Mouse (Mus musculus) stomach, embryonic 15.5 days (tissue): ENCODE measurements around the gene Rab40c. TPM values are rescaled to one million over a fixed set of nuclear protein-coding genes. Genes with fewer than 3 reads are reported as not detected.

ENCODE experiments used
- ATAC-seq: fragments of 200-750 bp; cut with Nextera tagmentation; 2 replicates; pipeline ENCODE4 v1.8.0; 2017; ENCODE audit warnings: low read depth, moderate number of reproducible peaks, moderate TSS enrichment; ENCODE audit not compliant: insufficient read depth, low FRiP score
- H3K27ac ChIP-seq: fragments of 300-500 bp; sonication (generic); 2 replicates; pipeline ENCODE4 v1.5.1; 2015; ENCODE audit warnings: mild to moderate bottlenecking, inconsistent platforms
- H3K27me3 ChIP-seq: fragments of 300-500 bp; sonication (generic); replicated peaks from 2 replicates; pipeline ENCODE4 v1.6.1; 2015; ENCODE audit warnings: inconsistent platforms
- H3K36me3 ChIP-seq: fragments of 300-500 bp; sonication (generic); 2 replicates; pipeline ENCODE4 v1.6.1; 2015; ENCODE audit warnings: inconsistent platforms
- H3K4me1 ChIP-seq: fragments of 300-500 bp; sonication (generic); 2 replicates; pipeline ENCODE4 v1.6.1; 2015; ENCODE audit warnings: inconsistent platforms
- H3K4me2 ChIP-seq: fragments of 300-500 bp; sonication (generic); 2 replicates; pipeline ENCODE4 v1.6.1; 2015; ENCODE audit warnings: mild to moderate bottlenecking, inconsistent platforms
- H3K4me3 ChIP-seq: fragments of 300-500 bp; sonication (generic); replicated peaks from 2 replicates; pipeline ENCODE4 v1.5.1; 2015; ENCODE audit warnings: inconsistent platforms
- H3K9ac ChIP-seq: fragments of 300-500 bp; sonication (generic); 2 replicates; pipeline ENCODE4 v1.6.1; 2015; ENCODE audit warnings: inconsistent platforms
- H3K9me3 ChIP-seq: fragments of 300-500 bp; sonication (generic); 2 replicates; pipeline ENCODE4 v1.6.1; 2016; ENCODE audit warnings: inconsistent platforms
- WGBS: fragments of 180-500 bp; shearing (Covaris S2); methylation state at CpG from one replicate; pipeline ENCODE4 v1.1.7; 2015; 5-methylcytosine and 5-hydroxymethylcytosine counted together
- polyA plus RNA-seq: library from polyadenylated mRNA; unstranded; fragments of >200 nt; fragmentation: Nextera tagmentation; extraction: Ambion mirVana; gene quantifications from 2 replicates; pipeline ENCODE4 v1.2.1, GENCODE M21; 2015

Gene Rab40c
- polyA plus RNA-seq, 1 experiment from 2014 or later = 27.3 TPM

GRCm38 (mm10) chr17:25955736-25956135 lies 36.2 kb upstream of the Rab40c start:
- Histone ChIP-seq H3K27me3 (peaks cover 29% of the 10 kb centered on the region), H3K4me3 (no peak overlapping the region), H3K9ac (no peak overlapping the region), H3K4me1 (peaks cover 12% of the 10 kb centered on the region), H3K36me3 (peaks cover 11% of the 10 kb centered on the region; the same call in 1 of the 2 replicates), H3K9me3 (no peaks in the 10 kb centered on the region), H3K4me2 (no peak overlapping the region), H3K27ac (no peak overlapping the region)
- ATAC-seq = no peak
- WGBS = 40% methylated on average over 3 of the region's 3 CpGs

GRCm38 (mm10) chr17:25954671-25955070 lies 35.1 kb upstream of the Rab40c start:
- H3K27ac ChIP-seq = no peak overlapping the region
- no peaks in the 10 kb centered on the region for H3K9me3 ChIP-seq
- no peak overlapping the region for H3K4me3 ChIP-seq
- no peak overlapping the region for H3K9ac ChIP-seq
- WGBS = 91% methylated on average over 1 of the region's 2 CpGs
- H3K4me2 ChIP-seq = no peak overlapping the region
- peaks cover 38% of the 10 kb centered on the region for H3K27me3 ChIP-seq
- H3K36me3 ChIP-seq = 0 out of 2 replicates have a peak, but pooled peaks cover 2% of the 10 kb centered on the region
- H3K4me1 ChIP-seq = peaks cover 12% of the 10 kb centered on the region
- ATAC-seq = no peak

- Histone ChIP-seq H3K27ac (no peak overlapping the region), H3K27me3 (peaks cover 38% of the 10 kb centered on the region), H3K9ac (no peak overlapping the region), H3K4me2 (no peak overlapping the region), H3K4me3 (no peak overlapping the region), H3K36me3 (no peaks in the 10 kb centered on the region), H3K4me1 (peaks cover 12% of the 10 kb centered on the region), H3K9me3 (no peaks in the 10 kb centered on the region)
- no peak for ATAC-seq
- 80% methylated on average over 5 of the region's 5 CpGs for WGBS
These were observed 33.6 kb upstream of the Rab40c start for GRCm38 (mm10) chr17:25953161-25953560.

GRCm38 (mm10) chr17:25951803-25952623 lies 32.5 kb upstream of the Rab40c start, which contains the start of gene A930017K11Rik:
TSS of gene A930017K11Rik (minus strand) at chr17:25952565.
- H3K9ac ChIP-seq = peak within 1 kb of the TSS; percentile 9; the same call in 1 of the 2 replicates
- peaks cover 38% of the 10 kb centered on the region for H3K27me3 ChIP-seq
- peak; percentile 21; the same call in 1 of the 2 replicates for ATAC-seq
- no peak within 1 kb of the TSS for H3K27ac ChIP-seq
- H3K4me1 ChIP-seq = peaks cover 12% of the 10 kb centered on the region
- peak within 1 kb of the TSS; percentile 41 for H3K4me3 ChIP-seq
- no peaks in the 10 kb centered on the region for H3K9me3 ChIP-seq
- 2% methylated on average over 57 of the region's 58 CpGs for WGBS
- H3K4me2 ChIP-seq = peak within 1 kb of the TSS; percentile 85
- H3K36me3 ChIP-seq = no peaks in the 10 kb centered on the region

- H3K9me3 ChIP-seq = no peaks in the 10 kb centered on the region
- H3K9ac ChIP-seq = 0 out of 2 replicates have a peak overlapping the region, but pooled peaks have one; percentile 9
- H3K36me3 ChIP-seq = no peaks in the 10 kb centered on the region
- WGBS = under 1% methylated on average over 33 of the region's 33 CpGs
- ATAC-seq = peak; percentile 29; the same call in 1 of the 2 replicates
- H3K4me3 ChIP-seq = peak overlapping the region; percentile 41
- H3K27ac ChIP-seq = no peak overlapping the region
- peak overlapping the region; percentile 85 for H3K4me2 ChIP-seq
- peaks cover 38% of the 10 kb centered on the region for H3K27me3 ChIP-seq
- H3K4me1 ChIP-seq = peaks cover 12% of the 10 kb centered on the region
These were observed 31.8 kb upstream of the Rab40c start for GRCm38 (mm10) chr17:25951225-25951802.

GRCm38 (mm10) chr17:25950706-25951105 lies 31.2 kb upstream of the Rab40c start:
- Histone ChIP-seq H3K4me3 (no peak overlapping the region), H3K27ac (no peak overlapping the region), H3K9me3 (no peaks in the 10 kb centered on the region), H3K36me3 (no peaks in the 10 kb centered on the region), H3K27me3 (peaks cover 38% of the 10 kb centered on the region), H3K9ac (no peak overlapping the region), H3K4me2 (no peak overlapping the region), H3K4me1 (peaks cover 12% of the 10 kb centered on the region)
- WGBS = 0% methylated on average over 3 of the region's 3 CpGs
- no peak for ATAC-seq

- Histone ChIP-seq H3K27me3 (peaks cover 38% of the 10 kb centered on the region), H3K9me3 (no peaks in the 10 kb centered on the region), H3K4me3 (no peak overlapping the region), H3K27ac (no peak overlapping the region), H3K36me3 (no peaks in the 10 kb centered on the region), H3K9ac (no peak overlapping the region), H3K4me1 (peaks cover 12% of the 10 kb centered on the region), H3K4me2 (no peak overlapping the region)
- ATAC-seq = no peak
- 71% methylated on average over 5 of the region's 5 CpGs for WGBS
These were observed 30.5 kb upstream of the Rab40c start for GRCm38 (mm10) chr17:25949981-25950380.

GRCm38 (mm10) chr17:25948051-25948450 lies 28.5 kb upstream of the Rab40c start:
- H3K4me1 ChIP-seq = peaks cover 12% of the 10 kb centered on the region
- H3K27ac ChIP-seq = no peak overlapping the region
- H3K4me3 ChIP-seq = no peak overlapping the region
- H3K36me3 ChIP-seq = no peaks in the 10 kb centered on the region
- H3K9ac ChIP-seq = no peak overlapping the region
- H3K4me2 ChIP-seq = no peak overlapping the region
- ATAC-seq = no peak
- WGBS = 82% methylated on average over 8 of the region's 8 CpGs
- H3K9me3 ChIP-seq = no peaks in the 10 kb centered on the region
- peaks cover 31% of the 10 kb centered on the region for H3K27me3 ChIP-seq

- H3K4me2 ChIP-seq = no peak overlapping the region
- no peak for ATAC-seq
- no peak overlapping the region for H3K4me3 ChIP-seq
- 89% methylated on average over 4 of the region's 4 CpGs for WGBS
- H3K27me3 ChIP-seq = peaks cover 26% of the 10 kb centered on the region
- H3K9ac ChIP-seq = no peak overlapping the region
- H3K4me1 ChIP-seq = peaks cover 12% of the 10 kb centered on the region
- no peaks in the 10 kb centered on the region for H3K9me3 ChIP-seq
- H3K36me3 ChIP-seq = no peaks in the 10 kb centered on the region
- no peak overlapping the region for H3K27ac ChIP-seq
These were observed 28.0 kb upstream of the Rab40c start for GRCm38 (mm10) chr17:25947576-25947975.

- WGBS = 82% methylated on average over 8 of the region's 8 CpGs
- ATAC-seq = no peak
- H3K9me3 ChIP-seq = no peaks in the 10 kb centered on the region
- H3K4me3 ChIP-seq = no peak overlapping the region
- H3K27me3 ChIP-seq = peaks cover 19% of the 10 kb centered on the region
- peaks cover 13% of the 10 kb centered on the region for H3K4me1 ChIP-seq
- no peaks in the 10 kb centered on the region for H3K36me3 ChIP-seq
- H3K4me2 ChIP-seq = no peak overlapping the region
- H3K9ac ChIP-seq = no peak overlapping the region
- H3K27ac ChIP-seq = no peak overlapping the region
These were observed 27.4 kb upstream of the Rab40c start for GRCm38 (mm10) chr17:25946891-25947290.

- Histone ChIP-seq H3K4me3 (no peak overlapping the region), H3K27ac (no peak overlapping the region), H3K9ac (no peak overlapping the region), H3K4me1 (peaks cover 9% of the 10 kb centered on the region; the same call in 1 of the 2 replicates), H3K27me3 (peaks cover 14% of the 10 kb centered on the region), H3K36me3 (no peaks in the 10 kb centered on the region), H3K4me2 (no peak overlapping the region), H3K9me3 (no peaks in the 10 kb centered on the region)
- ATAC-seq = no peak
- WGBS = 65% methylated on average over 7 of the region's 7 CpGs
These were observed 26.8 kb upstream of the Rab40c start for GRCm38 (mm10) chr17:25946349-25946748.

- Histone ChIP-seq H3K4me2 (no peak overlapping the region), H3K27ac (no peak overlapping the region), H3K27me3 (peaks cover 7% of the 10 kb centered on the region; the same call in 1 of the 2 replicates), H3K4me1 (peaks cover 11% of the 10 kb centered on the region), H3K36me3 (no peaks in the 10 kb centered on the region), H3K9ac (no peak overlapping the region), H3K9me3 (no peaks in the 10 kb centered on the region), H3K4me3 (no peak overlapping the region)
- 72% methylated on average over 9 of the region's 9 CpGs for WGBS
- ATAC-seq = no peak
These were observed 26.1 kb upstream of the Rab40c start for GRCm38 (mm10) chr17:25945517-25946155.
